Mouse (Mus musculus) MEL (cell line): Measurements from ENCODE around the gene Gck. TPM values are rescaled to one million over a fixed set of nuclear protein-coding genes. Genes with fewer than 3 reads are reported as not detected.
A peak's percentile ranks its signal among the peaks of the same experiment; 100 is the strongest.
"Not testable (repeated sequence)": the region's sequence is repeated elsewhere in the genome, so short reads cannot be mapped to it uniquely, and the experiment has no call there.

Source experiments
- DNase-seq: peaks from one replicate; pipeline ENCODE4 v3.0.0; 2011; ENCODE audit warnings: low read depth, low spot score
- H3K27ac ChIP-seq: 2 replicates; pipeline ENCODE4 v1.5.1; 2012; ENCODE audit warnings: low read depth, mild to moderate bottlenecking, control low read depth, low read length, moderate library complexity; ENCODE audit not compliant: control insufficient read depth
- H3K27me3 ChIP-seq, 2 experiments: fragments of 150-350 bp in 1 of 2; sonication (generic) in 1 of 2; 2 replicates each; pipeline ENCODE4 v1.6.1; 2012; ENCODE audit warnings: low read length in 2 of 2, mild to moderate bottlenecking in 2 of 2, improper control_type of control experiment in 1 of 2, moderate library complexity in 1 of 2; ENCODE audit not compliant: insufficient read depth in 2 of 2, control insufficient read depth in 1 of 2
- H3K36me3 ChIP-seq, 2 experiments: 2 replicates each; pipeline ENCODE4 v1.6.1; 2012 to 2014; ENCODE audit warnings: low read length in 2 of 2, improper control_type of control experiment in 1 of 2, inconsistent platforms in 1 of 2, mild to moderate bottlenecking in 1 of 2; ENCODE audit not compliant: insufficient read depth in 2 of 2, control insufficient read depth in 1 of 2
- H3K4me1 ChIP-seq, 2 experiments: fragments of 150-350 bp in 1 of 2; sonication (generic) in 1 of 2; 2 replicates each; pipeline ENCODE4 v1.6.1; 2012; ENCODE audit warnings: low read length in 2 of 2, improper control_type of control experiment in 1 of 2, mild to moderate bottlenecking in 1 of 2; ENCODE audit not compliant: insufficient read depth in 2 of 2, control insufficient read depth in 1 of 2
- H3K4me3 ChIP-seq, 2 experiments: fragments of 150-350 bp in 1 of 2; sonication (generic) in 1 of 2; 2 replicates each; pipeline ENCODE4 v1.5.1; 2012; ENCODE audit warnings: low read depth in 2 of 2, low read length in 2 of 2, mild to moderate bottlenecking in 2 of 2, moderate library complexity in 2 of 2, control low read depth in 1 of 2, improper control_type of control experiment in 1 of 2; ENCODE audit not compliant: control insufficient read depth in 1 of 2, insufficient read depth in 1 of 2
- H3K79me2 ChIP-seq: 2 replicates; pipeline ENCODE4 v1.6.1; 2012; ENCODE audit warnings: mild to moderate bottlenecking, low read length, moderate library complexity; ENCODE audit not compliant: control insufficient read depth, poor library complexity, insufficient read depth
- H3K9ac ChIP-seq: 2 replicates; pipeline ENCODE4 v1.6.1; 2012; ENCODE audit warnings: low read depth, mild to moderate bottlenecking, control low read depth, low read length, moderate library complexity; ENCODE audit not compliant: control insufficient read depth, poor library complexity, severe bottlenecking
- H3K9me3 ChIP-seq: fragments of 150-350 bp; sonication (generic); replicated peaks from 2 replicates; pipeline ENCODE4 v1.6.1; 2012; ENCODE audit warnings: mild to moderate bottlenecking, low read length, improper control_type of control experiment, moderate library complexity; ENCODE audit not compliant: insufficient read depth
- CHD1 ChIP-seq: IDR thresholded peaks from 2 replicates; pipeline ENCODE4 v1.6.1; 2012; ENCODE audit warnings: low read depth, mild to moderate bottlenecking, inconsistent platforms, low read length, improper control_type of control experiment
- CTCF ChIP-seq, 3 experiments: IDR thresholded peaks in 2 of 3; conservative IDR thresholded peaks in 1 of 3; 2 replicates each; pipeline ENCODE4 v1.5.1; 2011 to 2012; ENCODE audit warnings: low read length in 3 of 3, low read depth in 2 of 3, mild to moderate bottlenecking in 2 of 3, improper control_type of control experiment in 1 of 3, inconsistent platforms in 1 of 3, mixed read lengths in 1 of 3, moderate library complexity in 1 of 3; ENCODE audit not compliant: control insufficient read depth in 1 of 3, insufficient read depth in 1 of 3, poor library complexity in 1 of 3, severe bottlenecking in 1 of 3
- EP300 ChIP-seq, 2 experiments: IDR thresholded peaks; 2 replicates each; pipeline ENCODE4 v1.6.1; 2011; ENCODE audit warnings: improper control_type of control experiment in 2 of 2, low read length in 2 of 2, low read depth in 1 of 2, mild to moderate bottlenecking in 1 of 2
- ETS1 ChIP-seq: IDR thresholded peaks from 2 replicates; pipeline ENCODE4 v1.6.1; 2012; ENCODE audit warnings: low read depth, mild to moderate bottlenecking, inconsistent platforms, low read length, improper control_type of control experiment, moderate library complexity
- JUND ChIP-seq: IDR thresholded peaks from 2 replicates; pipeline ENCODE4 v1.6.1; 2011; ENCODE audit warnings: low read depth, mild to moderate bottlenecking, improper control_type of control experiment, low read length
- KAT2A ChIP-seq: conservative IDR thresholded peaks from 2 replicates; pipeline ENCODE4 v1.6.1; 2012; ENCODE audit warnings: low read depth, low read length, improper control_type of control experiment, inconsistent platforms
- MAZ ChIP-seq: IDR thresholded peaks from 2 replicates; pipeline ENCODE4 v1.6.1; 2012; ENCODE audit warnings: low read depth, mild to moderate bottlenecking, inconsistent platforms, low read length, improper control_type of control experiment
- MEF2A ChIP-seq: IDR thresholded peaks from 2 replicates; pipeline ENCODE4 v1.6.1; 2014; ENCODE audit warnings: low read depth, mild to moderate bottlenecking, inconsistent platforms, low read length, improper control_type of control experiment; ENCODE audit not compliant: poor library complexity, insufficient replicate concordance, severe bottlenecking; ENCODE audit errors: extremely low read depth
- MYB ChIP-seq: IDR thresholded peaks from 2 replicates; pipeline ENCODE4 v1.6.1; 2011; ENCODE audit warnings: mild to moderate bottlenecking, low read depth, low read length, improper control_type of control experiment
- POLR2AphosphoS2 ChIP-seq: IDR thresholded peaks from 2 replicates; pipeline ENCODE4 v1.6.1; 2011; ENCODE audit warnings: low read length, improper control_type of control experiment
- RAD21 ChIP-seq: IDR thresholded peaks from 2 replicates; pipeline ENCODE4 v1.6.1; 2011; ENCODE audit warnings: mild to moderate bottlenecking, low read depth, low read length, improper control_type of control experiment
- SIN3A ChIP-seq: IDR thresholded peaks from 2 replicates; pipeline ENCODE4 v1.6.1; 2012; ENCODE audit warnings: low read length, improper control_type of control experiment, inconsistent platforms
- SMC3 ChIP-seq: IDR thresholded peaks from 2 replicates; pipeline ENCODE4 v1.6.1; 2011; ENCODE audit warnings: low read depth, low read length, improper control_type of control experiment
- TAL1 ChIP-seq: IDR thresholded peaks from 2 replicates; pipeline ENCODE4 v1.6.1; 2012; ENCODE audit warnings: mild to moderate bottlenecking, inconsistent platforms, low read length, moderate library complexity, mixed read lengths
- polyA plus RNA-seq, 2 experiments: library from polyadenylated mRNA; stranded (reverse) in 1 of 2; unstranded in 1 of 2; fragments of >175 nt in 1 of 2; fragments of >200 nt in 1 of 2; gene quantifications; 2 replicates each; pipeline versions ENCODE4 v1.2.1 to v1.2.4; 2012; ENCODE audit warnings: low replicate concordance in 2 of 2, low read depth in 1 of 2; ENCODE audit not compliant: insufficient read length in 2 of 2, insufficient read depth in 1 of 2, missing spikeins in 1 of 2
- total RNA-seq: library from RNA; depleted of rRNA; stranded (reverse); fragments of 300-350 nt; gene quantifications from 2 replicates; pipeline ENCODE4 v1.2.3, GENCODE M21; 2012

Gck gene
- total and polyA plus RNA-seq, 3 experiments = not detected

DNA sequence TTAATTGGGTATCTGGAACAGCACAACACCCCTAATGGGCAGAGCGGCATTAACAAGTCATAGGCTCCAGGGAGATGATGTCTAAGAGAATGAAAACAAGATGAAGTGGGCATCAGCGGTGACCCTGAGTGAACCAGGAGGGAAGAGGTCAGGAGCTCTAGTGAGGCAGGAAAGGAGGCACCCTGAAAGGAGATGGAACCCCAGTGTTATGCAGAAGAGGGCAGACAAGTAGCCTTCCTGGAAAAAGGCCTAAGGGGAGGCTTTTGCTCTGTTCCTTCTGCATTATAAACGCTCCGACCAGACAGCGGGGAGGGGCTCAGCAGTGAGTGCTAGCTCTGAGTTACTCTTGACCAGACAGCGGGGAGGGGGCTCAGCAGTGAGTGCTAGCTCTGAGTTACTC is 6.9 kb downstream of the Gck start:
- H3K9me3 ChIP-seq = no peaks in the 10 kb centered on the region
- H3K36me3 ChIP-seq = no peaks in the 10 kb centered on the region
- no peaks in the 10 kb centered on the region for H3K79me2 ChIP-seq
- TF ChIP-seq SMC3 = no peak
- no peak for TF ChIP-seq TAL1
- no peak for TF ChIP-seq JUND
- no peak for TF ChIP-seq MEF2A
- no peak for TF ChIP-seq MAZ
- no peak for TF ChIP-seq ETS1
- no peak for TF ChIP-seq KAT2A
- TF ChIP-seq EP300 (IDR thresholded peaks at IDR 0.05; ENCODE audit: low read depth in 1 of 2, low read length in 2 of 2) = no peak
- TF ChIP-seq CHD1 = no peak
- TF ChIP-seq POLR2AphosphoS2 = no peak
- TF ChIP-seq SIN3A = no peak
- TF ChIP-seq CTCF (IDR thresholded peaks at IDR 0.05 in 2 of 3, conservative IDR thresholded peaks at IDR 0.05 in 1 of 3; ENCODE audit: control insufficient read depth in 1 of 3, insufficient read depth in 1 of 3, low read depth in 2 of 3, low read length in 3 of 3, poor library complexity in 1 of 3, severe bottlenecking in 1 of 3) = no peak
- no peak for TF ChIP-seq MYB
- H3K27ac ChIP-seq = no peak overlapping the region
- no peaks in the 10 kb centered on the region for H3K4me1 ChIP-seq
- no peak overlapping the region for H3K9ac ChIP-seq
- no peak overlapping the region for H3K4me3 ChIP-seq
- no peak for DNase-seq
- peaks cover 13 to 18% of the 10 kb centered on the region in 2 experiments for H3K27me3 ChIP-seq

- H3K9ac ChIP-seq, H3K27ac ChIP-seq, H3K27me3 ChIP-seq, H3K79me2 ChIP-seq, H3K9me3 ChIP-seq, H3K4me3 ChIP-seq, H3K36me3 ChIP-seq, DNase-seq, H3K4me1 ChIP-seq: not testable (repeated sequence)
Measured at GRCm38 (mm10) chr11:5934531-5934930, 15.3 kb downstream of the Gck start.

- H3K9ac ChIP-seq, H3K4me3 ChIP-seq, H3K79me2 ChIP-seq, H3K4me1 ChIP-seq, H3K9me3 ChIP-seq, H3K27me3 ChIP-seq: not testable (repeated sequence)
- peak; percentile 32 for DNase-seq
- peak; percentile 33 for TF ChIP-seq SMC3
- TF ChIP-seq RAD21 = peak; percentile 49
- peak; percentile 19 to 47 (median 40); a peak in 3 of 6 replicates for TF ChIP-seq CTCF (IDR thresholded peaks at IDR 0.05 in 2 of 3, conservative IDR thresholded peaks at IDR 0.05 in 1 of 3; ENCODE audit: control insufficient read depth in 1 of 3, insufficient read depth in 1 of 3, low read depth in 2 of 3, low read length in 3 of 3, poor library complexity in 1 of 3, severe bottlenecking in 1 of 3)
- TF ChIP-seq, all 39 proteins: peak for 3; not testable (repeated sequence) for 36
- H3K36me3 ChIP-seq, H3K27ac ChIP-seq: not testable (repeated sequence)
Measured at GRCm38 (mm10) chr11:5931947-5932346, 17.9 kb downstream of the Gck start.
